Mouse (Mus musculus) adrenal gland (tissue): ENCODE measurements around the gene Zfp383.
"Not testable (repeated sequence)": the region's sequence is repeated elsewhere in the genome, so short reads cannot be mapped to it uniquely, and the experiment has no call there.

Source experiments
- intact Hi-C: fragments of 180-260 bp; cut with DNase I; formaldehyde crosslinking; loops from one replicate; pipeline ENCODE4 v1.15.1; 2025
- long read RNA-seq, 2 experiments: library from polyadenylated mRNA; unstranded; transcript quantifications; one replicate each; pipeline ENCODE4 v2.0.0; 2020; ENCODE audit warnings: borderline replicate concordance in 1 of 2; ENCODE audit not compliant: insufficient replicate concordance in 1 of 2

The Zfp383 gene
- long read RNA-seq, experiment 1, partial matches to known transcripts = 0 of 1 reads
- long read RNA-seq, experiment 1, other reads (novel, unspliced or antisense) = 0 of 1 reads
- long read RNA-seq, experiment 2, partial matches to known transcripts = 0 of 2 reads
- long read RNA-seq, experiment 2, other reads (novel, unspliced or antisense) = 0 of 2 reads

- intact Hi-C loops = no loop called here
Measured at GRCm38 (mm10) chr7:29908130-29908950, at the start of gene Zfp383. Gene Zfp383 (plus strand): TSS chr7:29908223.

- intact Hi-C loops = no loop called here
Measured at GRCm38 (mm10) chr7:29859532-29860517, 48.2 kb upstream of the Zfp383 start, which contains the start of gene Zfp420. Gene Zfp420 (plus strand): TSS chr7:29859979.

- intact Hi-C loops = no loop called here
Measured at GRCm38 (mm10) chr7:29861660-29862059, 46.4 kb upstream of the Zfp383 start.

- intact Hi-C loops = no loop called here
Measured at GRCm38 (mm10) chr7:29874256-29874655, 33.8 kb upstream of the Zfp383 start.

GRCm38 (mm10) chr7:29877561-29877960, 30.5 kb upstream of the Zfp383 start:
- intact Hi-C loops = not testable (repeated sequence)

- intact Hi-C loops = no loop called here
Measured at GRCm38 (mm10) chr7:29880056-29880455, 28.0 kb upstream of the Zfp383 start.

- intact Hi-C loops = no loop called here
Measured at GRCm38 (mm10) chr7:29880916-29881315, 27.1 kb upstream of the Zfp383 start.

- intact Hi-C loops = no loop called here
Measured at GRCm38 (mm10) chr7:29890501-29890900, 17.5 kb upstream of the Zfp383 start.

GRCm38 (mm10) chr7:29892756-29893155, 15.3 kb upstream of the Zfp383 start:
- intact Hi-C loops = no loop called here

GRCm38 (mm10) chr7:29898351-29898750, 9.7 kb upstream of the Zfp383 start:
- intact Hi-C loops = no loop called here

GRCm38 (mm10) chr7:29904101-29904500, 3.9 kb upstream of the Zfp383 start:
- intact Hi-C loops = no loop called here

- intact Hi-C loops = no loop called here
Measured at GRCm38 (mm10) chr7:29905966-29906681, 1.9 kb upstream of the Zfp383 start, which contains the start of gene Zfp27. Gene Zfp27 (minus strand): TSS chr7:29906572.

- intact Hi-C loops = no loop called here
Measured at GRCm38 (mm10) chr7:29906682-29907058, 1.4 kb upstream of the Zfp383 start.

- intact Hi-C loops = no loop called here
Measured at GRCm38 (mm10) chr7:29907206-29907605, 817 bp upstream of the Zfp383 start.

GRCm38 (mm10) chr7:29910252-29910651, 2.2 kb downstream of the Zfp383 start:
- intact Hi-C loops = loop anchor here (2.0 kb wide), 1 partner anchor 41 kb away; no protein-coding TSS in a partner anchor

GRCm38 (mm10) chr7:29912172-29912571, 4.1 kb downstream of the Zfp383 start:
- intact Hi-C loops = no loop called here

- intact Hi-C loops = no loop called here
Measured at GRCm38 (mm10) chr7:29917371-29918061, 9.5 kb downstream of the Zfp383 start.

GRCm38 (mm10) chr7:29918062-29918453, 10.0 kb downstream of the Zfp383 start:
- intact Hi-C loops = no loop called here

- intact Hi-C loops = no loop called here
Measured at GRCm38 (mm10) chr7:29921439-29922093, 13.5 kb downstream of the Zfp383 start.

GRCm38 (mm10) chr7:29922780-29923179, 14.8 kb downstream of the Zfp383 start:
- intact Hi-C loops = no loop called here
